Mouse (Mus musculus) bone marrow macrophage, adult 2 months (primary cell): ENCODE measurements around the gene Usp29. TPM values are rescaled to one million over a fixed set of nuclear protein-coding genes. Genes with fewer than 3 reads are reported as not detected.

Experiments
- H3K27ac ChIP-seq: 2 replicates; pipeline ENCODE4 v1.5.1; 2012; ENCODE audit warnings: low read depth, low read length; ENCODE audit not compliant: insufficient read depth
- H3K4me1 ChIP-seq: 2 replicates; pipeline ENCODE4 v1.6.1; 2012; ENCODE audit warnings: low read length; ENCODE audit not compliant: control insufficient read depth, insufficient read depth
- H3K4me3 ChIP-seq: 2 replicates; pipeline ENCODE4 v1.5.1; 2012; ENCODE audit warnings: mild to moderate bottlenecking, low read length, moderate library complexity; ENCODE audit not compliant: insufficient read depth
- CTCF ChIP-seq: IDR thresholded peaks from 2 replicates; pipeline ENCODE4 v1.5.1; 2012; ENCODE audit warnings: low read depth, mild to moderate bottlenecking, low read length, moderate library complexity
- POLR2A ChIP-seq: IDR thresholded peaks from 2 replicates; pipeline ENCODE4 v1.6.1; 2012; ENCODE audit warnings: mild to moderate bottlenecking, low read depth, low read length, borderline replicate concordance
- polyA plus RNA-seq: library from polyadenylated mRNA; stranded (reverse); fragments of >200 nt; gene quantifications from 2 replicates; pipeline ENCODE4 v1.2.4, GENCODE M21; 2012; ENCODE audit not compliant: missing spikeins, insufficient read depth, insufficient read length

The Usp29 gene
- polyA plus RNA-seq, 1 experiment = not detected

DNA sequence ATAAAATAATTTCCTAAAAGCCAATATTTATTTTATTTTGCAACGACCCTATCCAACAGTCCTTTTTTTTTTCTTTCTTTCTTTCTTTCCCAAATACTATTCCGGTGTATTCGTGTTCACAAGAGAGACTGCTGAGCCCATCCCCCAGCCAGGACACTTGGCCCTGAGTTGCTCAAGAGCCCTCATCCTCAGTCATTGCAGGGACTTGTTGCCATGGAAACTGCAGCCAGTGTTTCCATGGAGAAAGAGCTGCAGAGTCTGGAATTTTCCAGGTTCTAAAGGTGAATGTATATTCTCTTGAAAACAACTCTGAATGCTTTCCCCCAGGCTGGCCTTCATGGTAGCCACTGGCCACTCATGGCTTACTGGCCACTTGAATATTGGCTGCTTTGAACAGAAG lies 80.2 kb downstream of the Usp29 start:
- Histone ChIP-seq H3K27ac (no peak overlapping the region), H3K4me3 (no peak overlapping the region), H3K4me1 (no peaks in the 10 kb centered on the region)
- TF ChIP-seq POLR2A (no peak), CTCF (no peak)

GRCm38 (mm10) chr7:6814971-6815370 lies 84.6 kb downstream of the Usp29 start:
- TF ChIP-seq POLR2A (no peak), CTCF (no peak)
- H3K27ac ChIP-seq = no peak overlapping the region
- H3K4me1 ChIP-seq = no peaks in the 10 kb centered on the region

GRCm38 (mm10) chr7:6816706-6817376 lies 86.5 kb downstream of the Usp29 start:
- no peak for TF ChIP-seq POLR2A
- no peak for TF ChIP-seq CTCF
- H3K27ac ChIP-seq = no peak overlapping the region
- no peaks in the 10 kb centered on the region for H3K4me1 ChIP-seq
- H3K4me3 ChIP-seq = no peak overlapping the region

More at GRCm38 (mm10) chr7:6814971-6815370, 84.6 kb downstream of the Usp29 start:
- H3K4me3 ChIP-seq = no peak overlapping the region

DNA sequence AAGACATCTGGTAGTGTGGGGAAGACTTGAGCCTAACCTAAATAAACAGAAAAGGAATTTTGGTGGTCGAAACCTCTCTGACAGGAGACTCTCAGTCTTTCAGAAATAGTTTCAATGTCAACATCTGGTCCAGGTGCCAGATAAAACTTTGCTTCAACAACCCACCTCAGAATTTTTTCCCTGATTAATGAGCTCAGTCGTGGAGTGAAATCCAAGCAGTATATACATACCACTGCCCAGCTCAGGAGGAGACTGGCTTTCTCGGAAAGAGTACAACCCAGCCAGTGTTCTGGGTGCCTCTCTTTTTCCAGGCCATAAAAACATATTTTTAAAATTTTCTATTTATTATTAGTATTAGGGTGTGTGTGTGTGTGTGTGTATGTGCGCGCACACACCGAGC lies 89.9 kb downstream of the Usp29 start:
- TF ChIP-seq CTCF = no peak
- TF ChIP-seq POLR2A = no peak
- no peaks in the 10 kb centered on the region for H3K4me1 ChIP-seq

DNA sequence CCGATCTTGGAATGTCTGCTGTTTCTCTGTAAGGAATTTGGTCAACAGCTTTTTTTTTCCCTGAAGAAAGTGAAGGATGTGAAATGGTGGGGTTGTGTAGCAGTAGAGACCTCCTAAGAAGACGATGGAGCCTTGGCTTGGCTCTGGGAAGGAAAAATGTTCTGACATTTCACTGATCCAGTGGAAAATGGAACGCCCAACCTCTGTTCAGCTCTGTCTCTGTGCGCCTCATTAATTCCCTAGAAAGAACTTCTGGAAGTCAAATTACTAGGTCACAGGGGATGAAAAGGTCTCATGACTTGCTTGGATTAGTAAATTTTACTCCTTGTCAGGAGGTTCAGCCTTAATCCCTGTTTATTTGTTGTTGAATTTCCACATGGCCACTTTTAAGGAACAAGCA lies 92.3 kb downstream of the Usp29 start:
- no peak overlapping the region for H3K4me3 ChIP-seq
- no peak overlapping the region for H3K27ac ChIP-seq
- H3K4me1 ChIP-seq = no peaks in the 10 kb centered on the region
- TF ChIP-seq POLR2A = no peak

More for the DNA sequence above, 89.9 kb downstream of the Usp29 start:
- Histone ChIP-seq H3K4me3 (no peak overlapping the region), H3K27ac (no peak overlapping the region)

DNA sequence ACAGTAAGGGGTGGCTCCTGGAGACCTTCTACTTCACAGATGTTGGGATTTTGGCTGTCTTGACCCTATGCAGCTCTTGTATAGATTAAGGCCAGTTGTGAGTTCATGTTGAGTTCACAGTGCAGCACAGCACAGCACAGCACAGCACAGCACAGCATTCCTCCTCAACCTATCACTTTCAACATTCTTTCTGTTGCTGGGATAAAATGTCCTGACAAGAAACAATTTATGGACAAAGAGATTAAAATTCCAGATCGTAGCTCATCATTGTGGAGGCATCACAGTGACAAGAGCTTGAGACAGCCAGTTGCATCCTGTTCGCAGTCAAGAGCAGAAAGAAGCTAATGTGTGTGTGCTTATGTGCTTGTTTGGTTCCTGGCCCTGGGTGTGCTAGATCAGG lies 93.3 kb downstream of the Usp29 start:
- Histone ChIP-seq H3K4me1 (no peaks in the 10 kb centered on the region), H3K4me3 (no peak overlapping the region), H3K27ac (no peak overlapping the region)
- TF ChIP-seq POLR2A (no peak), CTCF (no peak)

GRCm38 (mm10) chr7:6825966-6826647 lies 95.7 kb downstream of the Usp29 start:
- no peaks in the 10 kb centered on the region for H3K4me1 ChIP-seq
- TF ChIP-seq POLR2A (no peak), CTCF (no peak)
- H3K27ac ChIP-seq = no peak overlapping the region
- H3K4me3 ChIP-seq = no peak overlapping the region

GRCm38 (mm10) chr7:6829148-6829547 lies 98.8 kb downstream of the Usp29 start:
- no peaks in the 10 kb centered on the region for H3K4me1 ChIP-seq
- TF ChIP-seq CTCF = no peak
- no peak for TF ChIP-seq POLR2A
- no peak overlapping the region for H3K4me3 ChIP-seq
- no peak overlapping the region for H3K27ac ChIP-seq

DNA sequence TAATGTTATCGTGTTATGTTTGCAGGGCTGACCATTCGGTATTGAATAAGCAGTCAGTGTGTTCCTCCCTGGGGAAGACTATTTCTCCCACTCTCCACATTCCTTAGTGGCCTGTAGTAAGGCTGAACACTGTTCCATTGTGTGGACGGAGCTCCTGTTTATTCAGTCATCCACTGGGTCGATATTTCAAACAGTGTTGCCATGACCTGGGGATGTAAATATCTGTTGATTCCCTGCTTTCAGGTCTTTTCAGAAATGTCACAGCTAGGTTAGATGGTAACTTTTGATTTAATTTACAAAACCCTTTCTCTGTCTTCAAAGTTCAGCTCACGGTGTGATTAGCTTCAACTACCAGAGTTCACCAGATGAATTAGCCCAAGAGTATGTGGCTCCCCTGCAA lies 104.6 kb downstream of the Usp29 start:
- TF ChIP-seq POLR2A (no peak), CTCF (no peak)
- no peak overlapping the region for H3K27ac ChIP-seq
- H3K4me3 ChIP-seq = no peak overlapping the region
- no peaks in the 10 kb centered on the region for H3K4me1 ChIP-seq

GRCm38 (mm10) chr7:6835351-6835750 lies 105.0 kb downstream of the Usp29 start:
- Histone ChIP-seq H3K27ac (no peak overlapping the region), H3K4me1 (no peaks in the 10 kb centered on the region), H3K4me3 (no peak overlapping the region)
- no peak for TF ChIP-seq CTCF
- no peak for TF ChIP-seq POLR2A
